Mouse (Mus musculus) gastrocnemius, postnatal 36 days (tissue): Measurements from ENCODE around the gene Lbp. TPM values are rescaled to one million over a fixed set of nuclear protein-coding genes. Genes with fewer than 3 reads are reported as not detected.
A peak's percentile ranks its signal among the peaks of the same experiment; 100 is the strongest.

Experiments
- DNase-seq, 2 experiments: peaks; one replicate each; pipeline ENCODE4 v3.0.0; 2022
- intact Hi-C: fragments of 180-260 bp; cut with DNase I; formaldehyde crosslinking; loops from one replicate; pipeline ENCODE4 v1.15.1; 2025
- total RNA-seq, 2 experiments: library from RNA; stranded (reverse); gene quantifications; 2 replicates each; pipeline ENCODE4 v1.2.3; 2021

Gene Lbp
- total RNA-seq, 2 experiments from 2014 or later = 4.9 to 8.2 TPM

GRCm38 (mm10) chr2:158302807-158303206 is 3.5 kb upstream of the Lbp start:
- DNase-seq = peak in 1 of 2 experiments; percentile 16

GRCm38 (mm10) chr2:158306696-158307049 is 380 bp downstream of the Lbp start:
- intact Hi-C loops = no loop called here
- no peak for DNase-seq

More at GRCm38 (mm10) chr2:158302807-158303206, 3.5 kb upstream of the Lbp start:
- intact Hi-C loops = no loop called here

- intact Hi-C loops = no loop called here
Observed at GRCm38 (mm10) chr2:158308276-158308675, 2.0 kb downstream of the Lbp start.

GRCm38 (mm10) chr2:158313089-158313488 is 6.8 kb downstream of the Lbp start:
- intact Hi-C loops = no loop called here
- no peak for DNase-seq

More at GRCm38 (mm10) chr2:158308276-158308675, 2.0 kb downstream of the Lbp start:
- peak in 1 of 2 experiments; percentile 20 for DNase-seq

- DNase-seq = no peak
- intact Hi-C loops = no loop called here
Observed at GRCm38 (mm10) chr2:158316371-158316770, 10.1 kb downstream of the Lbp start.

- DNase-seq = peak; percentile 29 to 36
- intact Hi-C loops = no loop called here
Observed at GRCm38 (mm10) chr2:158317026-158317425, 10.7 kb downstream of the Lbp start.

GRCm38 (mm10) chr2:158321596-158321995 is 15.3 kb downstream of the Lbp start:
- DNase-seq = no peak
- intact Hi-C loops = no loop called here

GRCm38 (mm10) chr2:158322845-158323244 is 16.6 kb downstream of the Lbp start:
- intact Hi-C loops = no loop called here
- DNase-seq = no peak

GRCm38 (mm10) chr2:158324531-158325190 is 18.4 kb downstream of the Lbp start:
- DNase-seq = no peak
- intact Hi-C loops = no loop called here

GRCm38 (mm10) chr2:158325609-158326008 is 19.3 kb downstream of the Lbp start:
- no peak for DNase-seq
- intact Hi-C loops = no loop called here

- no peak for DNase-seq
- intact Hi-C loops = no loop called here
Observed at GRCm38 (mm10) chr2:158334356-158334755, 28.1 kb downstream of the Lbp start.

- intact Hi-C loops = loop anchor here (5.0 kb wide), 1 partner anchor 55 kb away; no protein-coding TSS in a partner anchor
Observed at GRCm38 (mm10) chr2:158337698-158338097, 31.4 kb downstream of the Lbp start.

GRCm38 (mm10) chr2:158339948-158340564 is 33.8 kb downstream of the Lbp start:
- peak; percentile 19 to 45 for DNase-seq
- intact Hi-C loops = loop anchor here (5.0 kb wide), 2 partner anchors 58 to 133 kb away; no protein-coding TSS in a partner anchor

More at GRCm38 (mm10) chr2:158337698-158338097, 31.4 kb downstream of the Lbp start:
- DNase-seq = no peak

- intact Hi-C loops = loop anchor here (5.0 kb wide), 1 partner anchor 134 kb away; no protein-coding TSS in a partner anchor
- DNase-seq = no peak
Observed at GRCm38 (mm10) chr2:158341324-158341723, 35.0 kb downstream of the Lbp start.

- DNase-seq = no peak
- intact Hi-C loops = loop anchor here (5.0 kb wide), 1 partner anchor 136 kb away; no protein-coding TSS in a partner anchor
Observed at GRCm38 (mm10) chr2:158343495-158343894, 37.2 kb downstream of the Lbp start.

- intact Hi-C loops = no loop called here
- DNase-seq = no peak
Observed at GRCm38 (mm10) chr2:158346467-158346866, 40.2 kb downstream of the Lbp start.

GRCm38 (mm10) chr2:158347868-158348267 is 41.6 kb downstream of the Lbp start:
- intact Hi-C loops = no loop called here
- DNase-seq = peak; percentile 39 to 65

GRCm38 (mm10) chr2:158352801-158353520 is 46.7 kb downstream of the Lbp start:
- intact Hi-C loops = no loop called here
- DNase-seq = no peak

- intact Hi-C loops = no loop called here
- no peak for DNase-seq
Observed at GRCm38 (mm10) chr2:158354348-158355114, 48.2 kb downstream of the Lbp start.

- intact Hi-C loops = no loop called here
- no peak for DNase-seq
Observed at GRCm38 (mm10) chr2:158355238-158355637, 48.9 kb downstream of the Lbp start.
